ENCODE assay signal across 8 mouse cellular contexts in the genomic region with DNA sequence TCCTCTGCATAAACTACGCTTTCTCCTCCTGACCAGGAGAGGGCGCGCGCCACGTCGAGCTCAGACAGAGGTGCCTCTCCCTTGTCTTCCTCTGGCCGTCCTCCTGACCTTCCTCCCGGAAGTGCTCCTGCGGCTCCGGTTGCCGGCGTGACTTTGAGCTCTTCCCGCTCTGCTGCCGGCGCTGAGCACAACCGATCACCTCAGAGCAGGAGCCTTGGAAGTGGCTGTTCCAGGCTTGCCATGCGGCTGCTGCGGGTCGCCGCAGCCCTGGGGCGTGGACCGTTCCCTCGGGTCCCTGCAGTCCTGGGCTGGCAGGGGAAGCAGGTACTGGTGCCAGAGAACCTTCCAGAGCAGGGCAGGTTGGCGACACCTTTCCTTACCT. TPM values are rescaled to one million over a fixed set of nuclear protein-coding genes. Genes with fewer than 3 reads are reported as not detected.
DNase-seq lines count a peak whose midpoint lies in the region; ATAC-seq lines count a peak whose summit lies in the region.

A gene (plus strand): TSS at position 98 of the 382 bp plus-strand sequence.

- H3K36me3 ChIP-seq in forebrain, embryonic 14.5 days (ENCODE audit: control insufficient read depth, insufficient read depth, low read length): peaks cover 24% of the 10 kb centered on the region
- peaks cover 28% of the 10 kb centered on the region for H3K36me3 ChIP-seq in neural tube, embryonic 15.5 days

- intact Hi-C loops in heart, postnatal 14 days (cut with DNase I): loop anchor here (2.0 to 5.0 kb wide), 2 partner anchors 77 to 137 kb away; no protein-coding TSS in a partner anchor

- peak within 1 kb of the TSS; percentile 82 for H3K9ac ChIP-seq in forebrain, embryonic 14.5 days (ENCODE audit: low read length)
- H3K9ac ChIP-seq in neural tube, embryonic 15.5 days (replicated peaks): peak within 1 kb of the TSS; percentile 92

- H3K4me2 ChIP-seq in forebrain, embryonic 14.5 days (ENCODE audit: low read length): peak within 1 kb of the TSS; percentile 89
- peak within 1 kb of the TSS; percentile 74 for H3K4me2 ChIP-seq in neural tube, embryonic 15.5 days

- peaks cover 9% of the 10 kb centered on the region; the same call in 1 of the 2 replicates for H3K4me1 ChIP-seq in forebrain, embryonic 14.5 days (ENCODE audit: control insufficient read depth, insufficient read depth, low read length)
- peaks cover 10% of the 10 kb centered on the region for H3K4me1 ChIP-seq in neural tube, embryonic 15.5 days

- WGBS in forebrain, embryonic 14.5 days: under 1% methylated on average over 24 of the region's 24 CpGs
- under 1% methylated on average over 24 of the region's 24 CpGs for WGBS in neural tube, embryonic 15.5 days

- peaks cover 8% of the 10 kb centered on the region; the same call in 1 of the 2 replicates for H3K9me3 ChIP-seq in forebrain, embryonic 14.5 days (replicated peaks; ENCODE audit: control insufficient read depth, low read length)
- H3K9me3 ChIP-seq in neural tube, embryonic 15.5 days (replicated peaks): no peaks in the 10 kb centered on the region

- no peaks in the 10 kb centered on the region for H3K27me3 ChIP-seq in forebrain, embryonic 14.5 days (replicated peaks; ENCODE audit: control insufficient read depth, insufficient read depth, low read length)
- no peaks in the 10 kb centered on the region for H3K27me3 ChIP-seq in neural tube, embryonic 15.5 days (replicated peaks)

- peak; percentile 96 for ATAC-seq in forebrain, embryonic 14.5 days
- ATAC-seq in neural tube, embryonic 15.5 days (ENCODE audit: low FRiP score): peak; percentile 98

- peak; percentile 94 for DNase-seq in ES-CJ7 (ENCODE audit: low read depth, low spot score)
- peak; percentile 86 for DNase-seq in cerebellum, adult 11 months
- DNase-seq in forebrain, embryonic 14.5 days (ENCODE audit: low spot score): peak; percentile 92
- peak; percentile 89 to 93 for DNase-seq in heart, postnatal 14 days
- DNase-seq in layer of hippocampus, adult 11-12 months (ENCODE audit: low spot score): peak; percentile 82
- peak; percentile 87 to 90 for DNase-seq in lung, adult 18-20 months
- DNase-seq in testis, postnatal 14 days (ENCODE audit: low spot score): peak; percentile 86

- peak within 1 kb of the TSS; percentile 98 for H3K4me3 ChIP-seq in forebrain, embryonic 14.5 days (ENCODE audit: low read depth, low read length)
- peak within 1 kb of the TSS; percentile 100 for H3K4me3 ChIP-seq in neural tube, embryonic 15.5 days (replicated peaks)

- no peak within 1 kb of the TSS for H3K27ac ChIP-seq in forebrain, embryonic 14.5 days (ENCODE audit: low read depth, low read length)
- H3K27ac ChIP-seq in neural tube, embryonic 15.5 days (replicated peaks): 0 out of 2 replicates have a peak within 1 kb of the TSS, but pooled peaks have one; percentile 62

RNA-seq across cellular contexts. Expression of the gene that starts here (rescaled TPM):
- 36.1 and 36.2 TPM in 2 replicates for polyA plus RNA-seq in forebrain, embryonic 14.5 days (2014; fragmentation: Nextera tagmentation; extraction: Ambion mirVana)
- total RNA-seq in heart, postnatal 14 days (2021): 100 to 1,000 TPM; 204 to 214 TPM
- polyA plus RNA-seq in neural tube, embryonic 15.5 days (2015; fragmentation: Nextera tagmentation; extraction: Ambion mirVana): 31.2 and 34.0 TPM in 2 replicates
